Mouse (Mus musculus): ENCODE measurements around the gene Ugt1a8. TPM values are rescaled to one million over a fixed set of nuclear protein-coding genes. Genes with fewer than 3 reads are reported as not detected.
"Not testable (repeated sequence)": the region's sequence is repeated elsewhere in the genome, so short reads cannot be mapped to it uniquely, and the experiment has no call there.

Ugt1a8 gene
- total RNA-seq, 2 experiments from 2014 or later, result not detected

DNA sequence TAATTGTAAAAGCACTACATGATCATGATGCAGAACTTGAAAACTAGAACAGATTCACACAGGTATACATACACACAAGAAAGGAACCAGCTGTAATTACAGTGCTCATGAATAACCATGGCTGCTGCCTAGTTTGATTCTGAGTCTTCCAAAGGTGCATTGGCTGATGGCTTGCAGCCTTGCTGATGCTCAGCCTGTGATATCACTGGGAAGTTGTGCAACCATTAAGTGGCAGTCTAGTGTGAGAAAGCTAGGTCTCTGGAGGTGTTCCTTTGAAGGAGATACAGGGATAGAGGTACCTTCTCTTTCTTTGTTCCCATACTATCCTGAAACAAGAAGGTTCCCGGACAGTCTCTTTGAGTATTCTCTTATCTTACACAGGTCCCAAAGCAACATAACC is 131.4 kb downstream of the Ugt1a8 start:
- DNase-seq (ENCODE audit: low spot score in 2 of 2), result no peak

DNA sequence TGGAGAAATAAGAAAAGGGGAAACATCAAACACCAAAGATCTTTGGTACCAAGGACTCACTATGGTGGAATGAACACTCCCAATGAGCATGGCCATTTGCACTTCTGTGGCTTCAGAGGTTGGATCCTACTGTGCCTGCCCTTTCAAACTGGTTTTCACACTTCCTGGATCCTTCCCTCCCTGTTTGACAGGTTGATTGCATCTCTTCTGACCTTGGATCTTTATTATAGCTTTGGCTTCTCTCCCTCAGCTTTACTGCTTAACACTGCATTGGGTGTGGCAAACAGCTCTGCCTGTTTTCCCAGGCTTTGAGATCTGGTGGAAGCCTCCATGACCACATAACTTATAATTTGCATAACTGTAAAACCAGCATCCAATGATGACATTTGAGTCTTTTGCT is 132.7 kb downstream of the Ugt1a8 start:
- DNase-seq (ENCODE audit: low spot score in 2 of 2), result no peak

- no peak for DNase-seq (ENCODE audit: low spot score in 2 of 2)
Observed at GRCm38 (mm10) chr1:88222216-88222615, 134.6 kb downstream of the Ugt1a8 start.

DNA sequence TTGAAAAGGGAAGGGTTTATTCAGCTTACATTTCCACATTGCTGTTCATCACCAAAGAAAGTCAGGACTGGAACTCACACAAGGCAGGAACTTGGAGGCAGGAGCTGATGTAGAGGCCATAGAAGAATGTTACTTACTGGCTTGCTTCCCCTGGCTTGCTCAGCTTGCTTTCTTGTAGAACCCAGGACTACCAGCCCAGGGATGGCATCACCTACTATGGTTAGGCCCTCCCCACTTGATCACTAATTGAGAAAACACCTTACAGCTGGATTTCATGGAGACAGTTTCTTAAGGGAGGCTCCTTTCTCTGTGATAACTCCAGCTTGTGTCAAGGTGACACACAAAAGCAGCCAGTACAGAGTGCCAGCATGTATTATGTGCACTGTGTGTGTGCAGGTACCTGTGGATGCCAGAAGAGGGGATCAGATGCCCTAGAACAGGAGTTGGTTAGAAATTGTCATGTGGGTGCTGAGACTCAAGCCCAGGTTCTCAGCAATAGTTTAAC is 135.4 kb downstream of the Ugt1a8 start:
- not testable (repeated sequence) for DNase-seq (ENCODE audit: low spot score in 2 of 2)

DNA sequence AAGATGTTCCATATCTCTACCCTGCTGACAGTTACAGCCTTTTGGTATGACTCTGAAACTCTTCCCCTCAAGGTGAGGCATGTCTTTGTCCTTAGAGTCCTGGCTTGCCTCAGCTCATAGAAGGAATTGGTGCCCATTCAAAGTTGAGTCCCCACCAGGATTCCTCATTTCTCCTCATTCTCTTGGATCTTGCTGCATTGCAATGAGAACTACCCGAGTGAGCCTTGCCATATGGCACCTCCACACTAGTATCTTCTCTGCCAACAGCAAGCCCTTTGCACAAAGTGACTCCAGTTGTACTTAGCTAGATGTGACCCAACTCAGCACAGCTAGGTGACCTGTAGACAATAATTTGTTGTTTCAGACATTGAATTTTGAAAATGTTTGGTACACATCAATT is 136.0 kb downstream of the Ugt1a8 start:
- peak in 1 of 2 experiments; percentile 13 for DNase-seq (ENCODE audit: low spot score in 2 of 2)

DNA sequence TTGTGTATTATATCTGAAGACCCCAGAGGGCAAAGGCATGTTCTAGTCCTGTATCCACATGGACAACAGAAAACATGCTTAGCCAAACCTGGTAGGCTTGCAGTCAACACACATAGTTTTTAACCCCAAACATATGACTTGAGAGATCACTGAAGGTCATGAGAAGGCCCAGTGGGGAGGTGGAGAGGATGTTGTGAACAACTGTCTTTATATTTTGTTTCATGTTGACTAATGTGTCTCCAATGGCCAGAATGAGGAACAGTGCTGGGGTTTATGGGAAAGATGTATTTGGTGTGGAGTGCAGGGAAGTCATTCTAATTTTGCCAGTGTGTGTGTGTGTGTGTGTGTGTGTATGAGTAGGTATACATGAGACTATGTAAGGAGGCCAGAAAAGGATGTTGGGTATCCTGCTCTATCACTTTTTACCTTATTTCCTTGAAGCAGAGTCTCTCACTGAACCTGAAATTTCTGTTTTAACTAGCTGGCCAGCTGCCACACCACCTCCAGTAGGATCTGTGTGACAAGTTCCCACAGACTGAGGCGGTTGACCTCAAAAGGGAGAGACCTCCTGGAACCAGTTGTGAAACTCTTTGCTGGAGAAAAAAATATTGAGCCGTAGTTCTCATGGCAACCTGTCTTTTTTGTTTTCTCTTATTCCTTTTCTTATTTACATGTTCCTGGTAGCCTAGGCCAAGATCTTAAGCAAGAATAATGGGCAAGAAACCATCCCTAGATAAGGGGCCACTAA is 136.6 kb downstream of the Ugt1a8 start:
- peak in 1 of 2 experiments; percentile 8 for DNase-seq (ENCODE audit: low spot score in 2 of 2)

DNA sequence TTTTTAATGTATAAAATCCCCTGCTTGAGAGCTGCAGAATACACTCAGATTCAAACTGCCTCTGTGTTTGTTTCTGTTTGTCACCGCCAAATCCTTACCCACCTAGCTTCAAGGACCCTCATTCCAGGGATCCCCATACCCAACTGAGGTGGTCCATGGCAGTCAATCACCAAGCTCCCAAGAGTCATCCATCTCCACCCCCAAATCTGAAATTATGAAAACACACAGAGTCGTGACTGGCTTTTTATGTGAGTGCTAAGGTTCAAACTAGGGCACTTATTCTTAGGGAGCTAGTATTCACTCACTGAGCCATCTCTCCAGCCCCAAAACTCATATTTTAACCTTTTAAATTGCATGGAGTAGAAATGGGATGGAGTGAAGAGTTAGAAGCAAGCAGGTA is 137.7 kb downstream of the Ugt1a8 start:
- not testable (repeated sequence) for DNase-seq (ENCODE audit: low spot score in 2 of 2)

DNA sequence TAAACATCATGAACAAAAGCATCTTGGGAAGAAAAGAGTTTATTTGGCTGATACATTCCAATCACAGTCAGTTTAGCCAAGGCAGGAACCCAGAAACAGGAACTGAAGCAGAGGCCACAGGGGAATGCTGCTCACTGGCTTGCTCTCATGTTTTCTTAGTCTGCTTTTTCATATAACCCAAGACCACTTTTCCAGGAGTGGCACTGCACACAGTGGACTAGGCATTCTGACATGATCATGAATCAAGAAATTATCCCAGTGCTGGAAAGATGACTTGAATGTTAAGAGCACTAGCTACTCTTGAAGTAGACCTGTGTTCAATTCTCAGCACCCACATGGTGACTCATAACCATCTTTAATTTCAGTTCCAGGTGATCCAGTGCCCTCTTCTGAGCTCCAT is 138.1 kb downstream of the Ugt1a8 start:
- DNase-seq (ENCODE audit: low spot score in 2 of 2), result no peak

DNA sequence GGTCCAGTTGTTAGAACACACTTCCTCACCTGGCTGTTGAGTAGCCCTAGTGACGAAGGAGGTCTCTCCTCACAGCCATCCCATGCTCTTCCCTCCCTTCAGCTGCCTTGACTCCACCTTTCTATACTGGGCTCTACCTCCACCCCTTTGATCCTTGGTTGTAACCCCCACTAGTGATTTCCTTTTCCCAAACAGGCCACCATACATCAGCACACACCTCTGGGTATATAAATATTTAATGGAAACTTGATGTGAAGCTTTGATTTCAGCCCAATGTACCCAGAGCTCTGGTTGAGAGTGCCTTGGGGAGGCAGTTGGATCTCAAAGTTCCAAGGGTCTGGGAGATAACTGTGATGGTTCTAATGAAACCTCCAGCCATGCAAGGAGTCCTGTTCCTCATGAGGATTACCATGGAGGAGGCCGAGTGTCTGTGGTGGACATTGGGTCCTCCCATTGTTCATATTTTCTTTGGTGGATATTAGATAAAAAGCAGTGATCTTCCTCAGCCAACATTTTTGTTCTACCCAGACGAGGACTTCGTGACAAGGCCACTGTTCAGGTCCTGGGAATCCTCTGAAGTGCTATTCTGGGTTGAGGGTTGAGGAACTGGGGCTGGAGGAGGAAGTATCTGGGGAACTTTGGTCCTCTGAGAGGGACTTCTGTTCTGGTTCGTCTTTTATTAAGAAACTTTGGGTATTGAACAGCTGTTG is 139.2 kb downstream of the Ugt1a8 start, which contains the start of gene Mroh2a:
Gene Mroh2a, plus strand, starts transcription at position 317 of the 710 bp plus-strand sequence.
- no peak for DNase-seq (ENCODE audit: low spot score in 2 of 2)

GRCm38 (mm10) chr1:88227482-88227881 is 139.9 kb downstream of the Ugt1a8 start:
- no peak for DNase-seq (ENCODE audit: low spot score in 2 of 2)

GRCm38 (mm10) chr1:88228121-88228520 is 140.5 kb downstream of the Ugt1a8 start:
- DNase-seq (ENCODE audit: low spot score in 2 of 2), result no peak

DNA sequence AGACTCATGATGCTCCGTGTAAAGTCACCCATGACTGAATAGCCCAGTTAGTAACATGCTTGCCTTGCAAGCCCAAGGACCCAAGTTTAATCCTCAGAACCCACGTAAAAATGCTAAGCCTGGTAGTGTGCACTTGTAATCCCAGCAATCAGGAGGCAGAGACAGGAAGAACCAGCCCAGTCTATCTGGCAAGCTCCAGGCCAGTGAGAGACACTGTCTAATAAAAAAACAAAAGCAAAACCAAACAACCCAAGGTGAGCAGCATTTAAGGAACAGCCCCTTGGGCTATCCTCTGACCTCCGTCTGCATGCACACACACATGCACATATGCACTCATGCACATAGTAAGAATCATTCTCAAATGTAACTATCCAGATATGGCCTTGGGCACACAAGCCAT is 142.0 kb downstream of the Ugt1a8 start:
- DNase-seq (ENCODE audit: low spot score in 2 of 2), result no peak

- DNase-seq (ENCODE audit: low spot score in 2 of 2), result no peak
Observed at GRCm38 (mm10) chr1:88229986-88230385, 142.4 kb downstream of the Ugt1a8 start.

GRCm38 (mm10) chr1:88230421-88230820 is 142.8 kb downstream of the Ugt1a8 start:
- DNase-seq (ENCODE audit: low spot score in 2 of 2), result no peak

GRCm38 (mm10) chr1:88230981-88231802 is 143.6 kb downstream of the Ugt1a8 start:
- no peak for DNase-seq (ENCODE audit: low spot score in 2 of 2)

GRCm38 (mm10) chr1:88231803-88232499 is 144.3 kb downstream of the Ugt1a8 start:
- DNase-seq (ENCODE audit: low spot score in 2 of 2), result no peak

- no peak for DNase-seq (ENCODE audit: low spot score in 2 of 2)
Observed at GRCm38 (mm10) chr1:88232664-88233380, 145.2 kb downstream of the Ugt1a8 start.

DNA sequence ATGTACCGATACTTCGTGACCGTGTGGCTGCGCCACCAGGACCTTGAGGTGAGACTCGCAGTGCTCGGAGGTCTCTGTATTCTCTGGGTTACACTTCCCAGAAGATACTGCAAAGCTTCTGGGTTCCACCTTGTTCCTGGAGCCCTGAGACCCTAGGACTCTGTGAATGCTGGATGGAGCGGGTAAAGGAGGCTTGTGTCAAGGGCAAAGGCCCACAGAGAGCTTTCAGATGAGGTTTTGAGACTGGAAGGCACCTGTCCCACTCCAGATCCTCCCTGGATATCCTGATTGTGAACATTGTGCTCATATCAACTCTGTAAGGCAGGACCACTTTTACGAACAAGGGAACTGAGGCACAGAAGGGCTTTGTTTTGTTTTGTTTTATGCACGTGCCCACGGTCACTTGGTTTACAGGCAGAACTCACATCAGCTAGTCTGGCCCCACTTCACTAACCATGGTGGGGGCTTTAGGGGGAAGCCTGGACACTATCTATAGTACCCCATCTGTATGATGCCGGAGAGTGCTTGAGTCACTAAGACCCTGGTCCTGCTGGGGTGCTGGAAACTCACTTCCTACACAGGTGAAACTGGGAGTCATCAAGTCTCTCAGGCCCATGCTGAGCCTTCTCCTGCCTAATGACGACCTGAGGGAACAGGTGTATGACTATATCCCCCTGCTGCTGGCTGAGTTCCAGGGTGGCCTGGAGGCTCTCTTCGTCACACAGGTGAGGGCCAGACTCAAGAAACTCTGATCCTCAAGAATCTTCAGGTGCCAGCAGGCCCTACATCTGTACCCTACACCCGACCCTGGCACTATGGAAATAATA is 146.0 kb downstream of the Ugt1a8 start:
- DNase-seq (ENCODE audit: low spot score in 2 of 2), result no peak

GRCm38 (mm10) chr1:88234248-88234610 is 146.6 kb downstream of the Ugt1a8 start:
- DNase-seq (ENCODE audit: low spot score in 2 of 2), result no peak
